Mouse (Mus musculus) ES-E14 (cell line): ENCODE results near the gene Siae.

Experiments used
- HCFC1 ChIP-seq: IDR thresholded peaks from 2 replicates; pipeline ENCODE4 v1.6.1; 2012; ENCODE audit warnings: low read length, inconsistent platforms, borderline replicate concordance; ENCODE audit not compliant: insufficient read depth
- MAFK ChIP-seq: IDR thresholded peaks from 2 replicates; pipeline ENCODE4 v1.6.1; 2014; ENCODE audit warnings: mild to moderate bottlenecking, low read depth, low read length, inconsistent platforms; ENCODE audit not compliant: insufficient read depth

GRCm38 (mm10) chr9:37546889-37547288 lies 8.6 kb upstream of the Siae start:
- TF ChIP-seq MAFK (no peak), HCFC1 (no peak)
